Mouse (Mus musculus): ENCODE data around the gene Gm14819. TPM values are rescaled to one million over a fixed set of nuclear protein-coding genes. Genes with fewer than 3 reads are reported as not detected.
"Not testable (repeated sequence)": the region's sequence is repeated elsewhere in the genome, so short reads cannot be mapped to it uniquely, and the experiment has no call there.

Gm14819 gene
- polyA plus RNA-seq (2012; rRNA removed), result not detected in 2 replicates

GRCm38 (mm10) chrX:35403883-35404282 is at the start of gene Gm14819:
Gene Gm14819 (plus strand): TSS chrX:35404183.
- DNase-seq (ENCODE audit: low read depth), result not testable (repeated sequence)

All from gonadal fat pad, adult 2 months (tissue).